Mouse (Mus musculus) frontal cortex, adult 2 months (tissue): ENCODE measurements around the gene Gm49361. TPM values are rescaled to one million over a fixed set of nuclear protein-coding genes. Genes with fewer than 3 reads are reported as not detected.
"Not testable (repeated sequence)": the region's sequence is repeated elsewhere in the genome, so short reads cannot be mapped to it uniquely, and the experiment has no call there.

Source experiments
- DNase-seq, 2 experiments: peaks; one replicate each; pipeline ENCODE4 v3.0.0; 2022; ENCODE audit warnings: low spot score in 1 of 2; ENCODE audit errors: extremely low spot score in 1 of 2
- polyA plus RNA-seq: library from polyadenylated mRNA; depleted of rRNA; stranded (reverse); fragments of >200 nt; gene quantifications from 2 replicates; pipeline ENCODE4 v1.2.3, GENCODE M21; 2012; rRNA removed

The Gm49361 gene
- not detected in 2 replicates for polyA plus RNA-seq

DNA sequence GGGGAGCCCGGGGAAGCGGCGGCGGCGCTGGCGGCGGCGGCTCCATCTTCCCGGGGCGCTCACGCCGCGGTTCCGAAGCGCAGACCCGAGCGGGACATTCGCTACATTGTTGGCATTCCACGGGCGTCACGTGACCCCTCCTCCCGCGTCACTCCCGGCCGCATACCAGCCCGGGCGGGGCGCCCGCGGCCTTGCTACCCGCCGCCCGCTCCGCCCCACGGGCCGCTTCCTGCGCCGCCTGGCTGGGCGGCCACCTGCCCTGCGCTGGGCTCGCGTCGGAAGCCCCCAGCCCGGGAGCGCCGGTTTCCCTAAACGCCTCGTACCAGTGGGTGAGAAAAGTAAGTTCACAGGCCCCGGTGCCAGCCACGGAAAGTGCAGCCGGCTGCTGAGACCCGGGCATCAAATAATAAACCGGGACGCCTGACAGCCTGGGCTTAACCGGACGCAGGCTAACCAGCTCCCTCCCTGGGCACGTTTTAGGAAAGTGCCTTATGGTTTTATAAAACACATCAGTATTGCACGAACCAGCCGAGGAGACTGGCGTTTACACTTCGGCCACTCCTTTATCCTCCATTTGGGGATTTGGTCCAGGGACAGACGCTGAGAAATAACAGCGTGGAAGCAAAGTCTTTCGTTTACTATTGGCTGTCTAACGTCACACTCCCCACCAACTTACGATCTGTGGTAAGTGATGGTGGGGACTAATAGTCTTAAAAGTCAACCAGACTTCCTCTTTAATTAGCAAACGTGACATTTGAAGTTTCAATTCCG is at the start of gene Gm49361:
Gm49361 (minus strand) TSS at position 103 of the 771 bp plus-strand sequence.
- peak; percentile 49 to 76 for DNase-seq

DNA sequence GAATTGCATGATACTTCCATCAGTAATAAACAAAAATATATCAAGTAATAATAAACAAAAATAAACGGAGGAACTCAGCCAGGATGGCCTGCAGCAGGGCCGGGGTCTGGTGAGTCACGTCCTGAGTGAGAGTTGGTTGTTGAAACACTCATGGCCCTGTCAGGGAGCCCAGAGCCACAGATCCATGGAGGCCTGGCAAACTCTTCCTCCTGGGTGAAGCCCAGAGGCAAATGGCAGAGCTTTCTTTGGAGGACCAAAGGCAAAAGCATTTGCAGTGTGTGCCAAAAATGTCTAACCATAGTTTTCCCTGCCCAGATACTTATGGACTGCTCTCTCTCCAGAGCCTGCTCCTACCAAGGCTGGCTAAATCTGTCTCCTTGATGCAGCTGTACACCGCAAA is 45.3 kb upstream of the Gm49361 start:
- no peak for DNase-seq

DNA sequence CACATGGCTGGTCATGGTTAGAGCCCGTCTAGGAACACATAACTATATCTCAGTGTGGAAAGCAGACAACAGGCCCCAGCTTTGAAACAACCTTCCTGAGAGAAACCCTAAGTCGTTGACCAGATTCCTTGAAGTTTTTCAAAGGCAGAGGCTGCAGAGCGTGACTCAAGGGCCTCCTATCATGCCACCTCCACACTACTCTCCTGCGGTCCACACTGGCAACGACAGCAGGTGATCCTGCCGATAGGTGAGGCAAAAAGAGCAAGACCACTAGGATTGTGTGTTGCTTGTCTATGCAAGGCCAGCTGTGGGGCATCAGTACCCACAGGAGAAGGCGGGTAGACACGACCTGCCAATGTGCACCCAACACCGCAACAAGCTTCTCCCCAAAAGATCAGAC is 43.9 kb upstream of the Gm49361 start:
- no peak for DNase-seq

DNA sequence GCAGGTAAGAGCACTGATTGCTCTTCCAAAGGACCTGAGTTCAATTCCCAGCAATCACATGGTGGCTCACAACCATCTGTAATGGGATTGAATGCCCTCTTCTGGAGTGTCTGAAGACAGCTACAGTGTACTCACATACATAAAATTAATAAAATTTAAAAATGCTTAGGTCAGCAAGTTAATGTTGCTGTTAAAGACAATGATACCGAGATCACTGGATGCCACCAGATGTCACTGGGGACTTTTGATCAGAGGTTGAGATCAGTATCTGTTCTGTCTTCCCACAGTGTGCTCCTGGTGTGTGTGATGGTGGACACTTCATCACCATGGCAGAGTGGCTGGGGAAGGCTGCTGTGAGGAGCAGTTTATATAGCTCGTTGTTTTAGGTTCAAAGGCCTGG is 43.4 kb upstream of the Gm49361 start:
- no peak for DNase-seq

DNA sequence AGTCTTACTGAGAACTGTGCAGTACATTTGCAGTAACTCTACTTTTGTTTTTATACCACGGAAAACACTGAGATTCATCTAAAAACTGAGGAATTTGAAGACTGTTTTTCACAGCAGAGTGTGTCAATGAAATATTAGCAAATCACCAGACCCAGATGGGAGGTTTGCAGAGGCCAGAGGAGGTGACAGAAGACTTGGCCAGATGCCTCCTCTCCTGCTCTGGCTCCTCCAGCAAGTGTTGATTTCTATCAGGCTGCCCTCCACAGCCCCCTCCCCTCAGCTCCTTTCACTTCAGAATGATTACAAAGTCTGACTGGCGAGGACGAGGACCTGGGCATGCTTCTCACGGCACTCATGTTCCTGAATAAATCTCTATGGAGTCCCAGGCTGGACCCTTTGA is 41.5 kb upstream of the Gm49361 start:
- DNase-seq: no peak

DNA sequence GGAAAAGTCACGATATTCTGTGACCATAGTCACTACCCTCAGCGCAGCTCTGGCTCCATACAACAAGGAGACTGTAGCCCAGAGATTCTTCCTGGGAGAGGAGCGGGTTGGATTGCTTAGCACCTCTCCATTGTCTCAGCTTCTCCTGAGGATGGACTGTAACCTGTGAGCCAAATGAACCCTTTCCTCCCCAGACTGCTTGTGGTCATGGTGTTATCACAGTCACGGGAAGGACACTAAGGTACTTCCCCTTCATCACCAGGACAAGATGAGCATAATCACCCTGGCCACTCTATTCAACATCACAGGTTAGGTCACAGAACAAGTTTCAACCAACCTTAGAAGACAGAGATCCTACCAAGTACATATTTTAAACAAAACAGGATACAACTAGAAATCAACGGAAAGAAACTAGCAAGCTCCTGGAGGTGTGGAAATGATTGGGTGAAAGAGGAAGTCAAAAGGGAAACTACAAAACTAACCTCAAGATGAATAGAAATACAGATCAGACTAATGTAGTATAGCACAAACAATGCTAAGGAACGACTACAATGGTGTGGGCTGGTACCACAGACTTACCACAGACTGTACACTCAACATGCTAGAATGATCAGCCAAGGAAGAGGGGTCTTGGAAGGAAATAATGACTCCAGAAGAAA is 26.4 kb upstream of the Gm49361 start:
- DNase-seq: no peak

DNA sequence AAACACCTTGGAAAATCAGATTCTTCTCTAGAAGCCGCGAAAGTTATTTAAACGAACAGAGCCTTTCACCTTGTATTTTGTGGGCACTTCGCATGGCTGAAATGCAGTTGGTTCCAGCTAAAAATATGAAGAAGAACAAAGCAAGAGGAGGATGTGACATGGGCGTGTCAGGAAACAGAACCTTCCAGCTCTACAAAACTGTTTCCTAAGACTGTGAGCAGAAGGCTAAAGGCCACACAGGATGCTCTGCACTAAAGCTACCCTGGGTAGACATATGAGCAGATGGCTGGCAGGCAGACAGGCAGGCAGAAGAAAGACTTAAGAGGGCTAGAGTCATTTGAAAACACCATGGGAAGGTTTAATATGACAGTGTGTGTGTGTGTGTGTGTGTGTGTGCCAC is 23.2 kb upstream of the Gm49361 start:
- DNase-seq: no peak

DNA sequence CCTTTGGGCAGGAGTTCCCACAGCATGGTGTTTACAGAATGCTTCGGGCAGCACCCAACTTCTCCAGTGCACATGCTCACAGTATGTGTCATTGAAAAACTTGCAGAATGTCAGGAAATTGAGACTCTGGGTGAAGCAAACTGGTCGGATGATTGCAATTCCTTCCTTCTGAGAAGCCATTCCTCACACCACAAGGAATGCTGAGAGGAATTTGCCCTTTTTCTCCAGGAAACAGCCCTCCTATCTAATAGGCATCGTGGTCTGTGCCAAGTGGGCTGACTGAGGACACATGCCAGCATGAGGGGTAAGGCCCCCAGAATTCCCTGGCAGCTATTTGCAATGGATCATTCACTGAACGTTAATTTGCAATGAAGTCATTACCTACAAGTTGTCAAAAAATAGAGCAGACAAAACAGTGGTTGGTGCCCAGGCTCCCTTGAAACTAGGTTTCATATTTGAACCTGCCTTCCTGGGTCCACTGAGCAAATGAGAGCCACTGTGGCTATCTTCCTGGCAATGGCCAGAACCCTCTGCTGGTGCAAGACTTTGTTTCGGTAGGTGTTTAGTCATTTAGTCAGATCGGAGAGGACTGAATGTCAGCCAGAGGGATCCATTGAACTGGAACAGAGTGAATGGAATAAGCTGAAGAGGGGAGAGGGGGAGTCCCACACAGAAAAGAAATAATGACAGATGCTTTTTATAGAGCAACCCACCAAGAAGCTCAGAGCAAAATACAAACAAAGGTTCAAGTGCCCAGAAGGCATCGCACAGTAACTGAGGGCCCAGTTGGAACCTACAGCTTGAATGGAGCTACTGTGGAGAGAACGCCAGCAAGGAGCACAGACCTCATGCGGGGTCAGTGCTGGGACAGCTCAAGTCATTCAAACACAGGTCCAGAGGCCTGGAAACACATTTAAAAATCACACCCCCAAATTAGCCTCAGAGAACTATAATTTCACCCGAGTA is 14.8 kb upstream of the Gm49361 start:
- DNase-seq: no peak

DNA sequence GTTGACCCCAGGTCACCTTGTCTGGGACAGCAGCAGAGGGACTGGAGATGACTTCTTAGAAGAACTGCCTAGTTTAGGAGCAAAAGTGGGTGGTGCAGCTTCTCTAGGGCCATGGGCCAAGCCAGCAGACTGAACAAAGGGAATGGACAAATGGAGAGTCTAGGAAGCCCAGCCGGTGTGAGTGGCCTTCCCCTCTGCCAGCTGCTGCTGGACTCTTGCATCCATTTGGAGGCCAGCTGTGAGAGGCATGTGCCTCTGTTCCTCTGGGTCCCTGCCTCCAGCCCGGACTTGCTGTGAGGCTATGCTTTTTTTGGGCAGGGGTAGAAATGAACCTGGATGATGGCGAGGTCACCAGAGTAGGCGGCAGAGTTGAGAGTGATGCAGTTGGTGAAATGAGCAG is 12.3 kb upstream of the Gm49361 start, which contains the start of gene Lats2:
Lats2 (minus strand) TSS at position 152 of the 400 bp plus-strand sequence.
- no peak for DNase-seq

DNA sequence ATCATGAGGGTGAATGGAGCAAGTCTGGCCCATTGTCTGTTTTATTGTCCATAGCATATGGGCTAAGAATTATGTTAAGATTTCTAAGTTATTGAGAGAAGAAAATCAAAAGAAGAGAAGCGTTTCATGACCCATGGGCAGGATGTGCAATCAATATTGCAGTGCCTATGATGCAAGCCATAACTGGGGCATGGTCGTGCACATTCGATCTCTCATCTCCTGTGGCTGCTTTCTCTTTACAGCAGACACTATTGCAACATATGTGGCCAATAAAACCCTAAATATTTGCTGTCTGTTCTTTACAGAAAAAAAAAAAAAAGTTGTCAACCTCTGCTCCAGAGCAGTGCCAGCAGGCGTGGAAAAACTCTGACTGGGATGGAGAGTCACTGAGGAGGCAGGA is 10.2 kb upstream of the Gm49361 start:
- no peak for DNase-seq

DNA sequence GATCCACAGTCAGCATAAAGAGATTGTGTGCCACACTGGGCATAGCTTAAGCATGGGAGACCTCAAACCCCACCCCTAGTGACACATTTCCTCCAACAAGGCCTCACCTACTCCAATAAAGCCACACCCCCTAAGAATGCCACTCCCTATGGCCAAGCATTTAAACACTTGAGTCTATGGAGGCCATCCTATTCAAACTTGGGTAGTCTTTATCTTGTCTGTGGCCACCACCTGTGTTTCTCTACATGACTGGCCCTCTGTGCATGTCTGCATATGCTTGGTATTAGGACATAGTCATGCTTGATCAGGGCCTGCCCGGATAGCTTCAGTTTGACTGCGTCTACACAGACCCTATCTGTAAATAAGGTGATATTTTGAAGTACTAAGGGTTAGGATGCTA is 9.8 kb upstream of the Gm49361 start:
- DNase-seq: no peak

DNA sequence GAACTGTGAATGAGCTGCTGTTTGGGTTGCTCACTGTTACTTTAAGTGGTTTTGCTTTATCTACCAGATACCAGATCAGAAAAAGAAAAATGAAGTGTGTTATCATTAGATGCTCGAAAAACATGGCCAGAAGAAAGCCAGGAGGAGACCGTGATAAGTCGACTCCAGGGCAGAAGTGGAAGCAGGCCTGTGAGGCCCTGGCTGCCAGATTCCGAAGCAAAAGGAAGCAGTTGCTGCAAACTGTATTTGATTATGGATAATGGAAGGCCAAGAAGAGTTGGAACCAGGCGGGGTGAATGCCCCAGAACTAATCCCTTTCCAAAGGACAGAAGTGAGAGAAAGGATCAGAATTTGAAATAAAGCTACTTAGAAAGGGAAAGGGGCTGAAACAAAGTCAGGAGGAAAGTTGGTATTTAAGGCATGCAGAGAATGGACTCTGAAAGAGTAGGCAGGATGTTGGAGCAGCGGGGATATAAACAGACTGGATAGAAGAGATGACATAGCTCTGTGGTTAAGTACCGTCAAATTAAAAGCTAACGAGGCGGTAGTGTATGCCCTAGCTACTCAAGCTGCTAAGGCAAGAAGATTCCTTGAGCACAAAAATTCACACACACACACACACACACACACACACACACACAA is 7.6 kb upstream of the Gm49361 start:
- DNase-seq: no peak

DNA sequence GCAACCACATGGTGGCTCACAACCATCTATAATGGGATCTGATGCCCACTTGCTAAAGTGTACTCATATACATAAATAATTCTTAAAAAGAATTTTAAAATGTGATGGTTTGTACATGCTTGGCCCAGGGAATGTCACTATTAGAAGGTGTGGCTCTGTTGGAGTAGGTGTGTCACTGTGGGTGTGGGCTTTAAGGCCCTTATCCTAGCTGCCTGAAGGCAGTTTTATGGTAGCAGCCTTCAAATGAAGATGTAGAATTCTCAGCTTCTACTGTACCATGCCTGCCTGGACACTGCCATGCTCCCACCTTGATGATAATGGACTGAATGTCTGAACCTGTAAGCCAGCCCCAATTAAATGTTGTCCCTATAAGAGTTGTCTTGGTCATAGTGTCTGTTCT is 5.1 kb upstream of the Gm49361 start:
- DNase-seq: not testable (repeated sequence)

DNA sequence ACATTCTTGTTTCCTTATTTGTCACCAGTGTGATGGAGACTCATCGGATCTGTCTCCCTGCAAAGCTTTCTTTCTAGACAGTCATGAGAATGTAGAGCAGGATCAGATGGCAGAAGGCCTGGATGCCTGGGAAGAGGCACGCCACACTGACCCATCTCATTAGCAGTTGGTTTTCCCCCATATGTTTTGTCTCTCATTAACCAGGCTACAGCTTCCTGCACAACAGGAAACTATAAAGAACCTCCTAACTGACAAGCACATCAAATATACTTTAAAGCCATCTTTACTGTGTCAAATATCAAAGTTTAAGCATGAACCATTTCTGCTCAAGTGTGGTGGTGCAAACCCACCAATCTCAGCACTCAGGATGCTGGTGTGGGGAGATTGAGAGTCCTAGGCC is 3.6 kb upstream of the Gm49361 start:
- DNase-seq: no peak

DNA sequence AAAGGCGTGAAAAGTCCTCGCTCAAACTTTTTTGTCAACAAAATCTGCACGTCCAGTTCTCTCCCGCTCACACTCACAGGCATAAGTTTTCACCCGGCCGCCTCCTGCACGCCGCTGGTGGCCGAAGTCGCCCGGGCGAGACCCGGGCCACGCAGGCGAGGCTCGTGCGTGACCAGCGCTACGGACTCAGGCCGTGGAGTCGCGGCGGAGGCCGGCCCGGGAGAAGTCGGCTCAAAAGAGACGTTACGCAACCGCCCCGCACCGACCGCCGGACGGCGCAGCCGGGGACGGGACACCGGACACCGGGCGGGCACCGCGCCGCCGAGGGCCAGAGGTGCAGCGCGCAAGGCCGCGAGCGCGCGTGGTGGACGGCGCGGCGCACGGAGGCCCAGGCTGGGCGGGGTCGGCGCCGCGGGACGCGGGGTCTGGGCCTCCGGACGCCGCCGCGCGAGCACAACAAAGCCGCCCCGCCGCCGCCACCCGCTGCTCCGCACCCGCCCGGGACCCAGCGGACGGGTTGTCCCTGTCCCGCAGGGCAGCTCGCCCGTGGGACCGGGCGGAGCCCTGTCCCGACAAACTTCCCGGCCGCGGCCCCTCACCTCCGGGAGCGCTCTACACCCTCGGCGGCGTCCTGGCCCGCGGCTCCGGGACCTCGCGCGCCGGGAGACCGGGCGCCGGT is 473 bp downstream of the Gm49361 start:
- DNase-seq: peak in 1 of 2 experiments; percentile 20

DNA sequence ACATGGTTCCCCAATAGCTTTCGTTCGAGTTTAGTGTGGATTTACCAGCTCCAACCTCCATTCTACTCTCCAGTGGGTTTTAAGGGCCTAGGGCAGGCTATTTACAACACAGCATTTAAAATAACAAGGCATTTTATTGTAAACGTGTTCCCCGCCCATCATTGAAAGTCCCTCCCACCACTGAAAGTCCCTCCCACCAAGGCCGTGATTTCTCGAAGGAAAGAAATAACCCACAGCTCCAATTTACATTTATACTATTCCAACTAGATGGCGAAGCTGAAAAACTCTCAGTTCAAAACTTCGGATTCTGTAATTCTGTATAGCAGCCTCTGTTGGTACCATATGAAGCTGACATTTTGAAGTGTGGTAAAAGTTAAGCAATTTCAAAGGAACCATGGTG is 1.4 kb downstream of the Gm49361 start:
- no peak for DNase-seq

DNA sequence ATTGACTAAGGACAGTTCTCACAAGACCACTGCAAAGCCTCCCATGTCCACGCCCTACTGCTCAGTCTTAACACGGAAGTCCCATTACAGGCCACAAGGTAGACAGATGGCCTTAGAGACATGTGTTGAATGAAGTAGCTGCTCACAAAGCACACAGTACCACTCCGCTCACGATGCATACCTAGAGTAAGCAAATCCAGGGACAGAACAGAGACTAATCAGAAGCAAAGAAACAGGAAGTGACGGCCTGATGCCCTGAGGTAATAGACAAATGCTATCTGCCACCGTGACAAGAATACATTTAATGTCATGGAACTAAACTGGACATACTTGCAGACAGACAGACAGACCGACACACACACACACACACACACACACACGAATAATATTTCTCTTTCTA is 5.3 kb downstream of the Gm49361 start:
- DNase-seq: no peak

DNA sequence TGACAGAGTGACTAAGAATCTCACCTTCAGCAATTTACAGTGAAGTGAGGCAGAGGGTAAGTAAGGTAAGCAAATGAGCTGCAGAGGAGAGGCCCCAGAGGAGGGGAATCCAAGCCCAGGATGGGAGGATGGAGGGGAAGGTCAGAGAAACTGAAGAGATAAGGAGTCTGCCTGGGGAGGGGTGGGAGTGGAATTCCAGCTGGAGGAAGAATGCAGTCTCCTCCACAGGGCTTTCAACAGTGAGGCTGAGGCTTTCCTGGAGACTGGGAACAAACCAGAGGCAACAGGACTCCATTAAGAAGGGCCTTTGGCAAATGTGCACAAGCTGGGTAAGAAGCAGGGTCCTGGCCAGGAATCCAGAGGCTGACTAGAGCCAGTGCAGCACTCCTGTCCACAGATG is 8.8 kb downstream of the Gm49361 start:
- DNase-seq: no peak

DNA sequence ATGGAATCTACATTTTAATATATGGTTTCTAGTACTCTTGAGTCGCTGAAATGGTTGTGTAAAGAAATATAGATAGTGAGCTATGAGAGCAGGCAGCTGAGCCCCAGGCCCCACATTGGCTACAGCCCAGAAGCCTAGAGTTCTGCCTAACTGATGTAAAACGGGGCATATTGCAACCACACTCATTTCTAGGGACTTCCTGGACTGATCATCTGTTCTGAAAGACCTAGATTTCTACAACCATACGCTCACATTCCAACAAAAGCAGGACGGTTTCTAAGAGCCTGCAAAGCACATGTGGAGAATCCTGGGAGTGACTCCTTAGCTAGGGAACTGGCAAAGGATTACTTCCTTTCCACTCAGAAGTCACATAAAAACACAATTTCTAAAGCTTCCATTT is 9.8 kb downstream of the Gm49361 start:
- DNase-seq: no peak

DNA sequence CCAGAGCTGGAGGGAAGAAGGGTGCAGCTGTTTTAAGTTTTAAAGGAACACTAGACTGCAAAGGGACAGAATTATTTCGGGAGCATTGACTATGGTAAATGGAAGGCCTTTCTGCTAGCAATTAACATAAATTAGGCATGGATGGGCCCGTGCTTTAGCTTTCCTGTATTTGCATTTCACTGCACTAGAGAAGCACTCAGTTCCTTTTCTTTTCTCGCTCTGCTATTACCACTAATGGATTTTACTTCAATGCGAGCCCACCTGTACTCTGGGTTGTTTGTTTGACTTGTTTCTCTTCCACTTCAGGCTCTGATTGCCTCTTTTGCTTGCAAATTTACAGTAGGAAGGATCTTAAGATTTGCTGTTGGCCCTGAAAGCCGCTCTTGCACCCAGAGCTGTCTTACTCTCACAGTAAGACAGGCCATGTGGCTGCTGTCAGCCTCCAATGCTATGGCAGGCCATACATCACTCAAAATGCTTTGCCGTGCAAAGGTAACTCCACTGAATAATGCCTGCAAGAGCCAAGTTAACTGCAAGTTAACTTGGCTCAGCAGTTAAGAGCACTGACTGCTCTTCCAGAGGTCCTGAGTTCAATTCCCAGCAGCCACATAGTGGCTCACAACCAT is 13.1 kb downstream of the Gm49361 start:
- DNase-seq: no peak
